Mouse (Mus musculus) heart, adult 2 months (tissue): ENCODE results near the gene Tgtp1.
"Not testable (repeated sequence)": the region's sequence is repeated elsewhere in the genome, so short reads cannot be mapped to it uniquely, and the experiment has no call there.

ENCODE experiments used
- CTCF ChIP-seq: fragments of 200-600 bp; IDR thresholded peaks from 2 replicates; pipeline ENCODE4 v1.8.1; 2022; ENCODE audit warnings: antibody characterized with exemption, mild to moderate bottlenecking, moderate library complexity
- EP300 ChIP-seq: fragments of 200-500 bp; IDR thresholded peaks from 2 replicates; pipeline ENCODE4 v1.6.1; 2011; ENCODE audit warnings: low read depth, low read length, control low read depth; ENCODE audit not compliant: insufficient read depth
- POLR2A ChIP-seq: fragments of 200-500 bp; IDR thresholded peaks from 2 replicates; pipeline ENCODE4 v1.6.1; 2011; ENCODE audit warnings: mild to moderate bottlenecking, low read depth, low read length, control low read depth; ENCODE audit not compliant: insufficient read depth

GRCm38 (mm10) chr11:49006785-49007184 lies 12.8 kb upstream of the Tgtp1 start:
- TF ChIP-seq CTCF, POLR2A, EP300: not testable (repeated sequence)
